Mouse (Mus musculus): ENCODE data around the gene Cdkn1a. TPM values are rescaled to one million over a fixed set of nuclear protein-coding genes. Genes with fewer than 3 reads are reported as not detected.
A peak's percentile ranks its signal among the peaks of the same experiment; 100 is the strongest.
"Not testable (repeated sequence)": the region's sequence is repeated elsewhere in the genome, so short reads cannot be mapped to it uniquely, and the experiment has no call there.

Gene Cdkn1a
- polyA plus RNA-seq, 1 experiment from 2014 or later = 34.8 TPM

GRCm38 (mm10) chr17:29062119-29063035 lies 28.4 kb upstream of the Cdkn1a start:
- Histone ChIP-seq H3K9me3 (no peaks in the 10 kb centered on the region), H3K27me3 (replicated peaks) (no peaks in the 10 kb centered on the region), H3K4me2 (replicated peaks) (peak overlapping the region; percentile 25; the same call in 1 of the 2 replicates), H3K9ac (no peak overlapping the region), H3K4me1 (peaks cover 18% of the 10 kb centered on the region), H3K4me3 (no peak overlapping the region), H3K27ac (no peak overlapping the region), H3K36me3 (no peaks in the 10 kb centered on the region)
- ATAC-seq (ENCODE audit: low FRiP score, low read depth) = no peak; the same call in 1 of the 2 replicates
- 60% methylated on average over 13 of the region's 13 CpGs for WGBS

- no peak for ATAC-seq (ENCODE audit: low FRiP score, low read depth)
- Histone ChIP-seq H3K4me1 (peaks cover 18% of the 10 kb centered on the region), H3K27me3 (replicated peaks) (no peaks in the 10 kb centered on the region), H3K9me3 (no peaks in the 10 kb centered on the region), H3K27ac (no peak overlapping the region), H3K4me2 (replicated peaks) (no peak overlapping the region), H3K36me3 (no peaks in the 10 kb centered on the region), H3K4me3 (no peak overlapping the region), H3K9ac (0 out of 2 replicates have a peak overlapping the region, but pooled peaks have one; percentile 3)
- WGBS = 62% methylated on average over 8 of the region's 8 CpGs
These were observed 27.4 kb upstream of the Cdkn1a start for GRCm38 (mm10) chr17:29063121-29063987.

GRCm38 (mm10) chr17:29063988-29064285 lies 26.8 kb upstream of the Cdkn1a start:
- H3K27ac ChIP-seq = no peak overlapping the region
- H3K4me1 ChIP-seq = peaks cover 16% of the 10 kb centered on the region
- no peak overlapping the region for H3K4me2 ChIP-seq (replicated peaks)
- 66% methylated on average over 2 of the region's 2 CpGs for WGBS
- no peak overlapping the region for H3K9ac ChIP-seq
- no peaks in the 10 kb centered on the region for H3K36me3 ChIP-seq
- ATAC-seq (ENCODE audit: low FRiP score, low read depth) = no peak
- H3K27me3 ChIP-seq (replicated peaks) = no peaks in the 10 kb centered on the region
- H3K4me3 ChIP-seq = no peak overlapping the region
- no peaks in the 10 kb centered on the region for H3K9me3 ChIP-seq

GRCm38 (mm10) chr17:29065245-29065940 lies 25.4 kb upstream of the Cdkn1a start:
- no peak overlapping the region for H3K4me2 ChIP-seq (replicated peaks)
- 81% methylated on average over 21 of the region's 21 CpGs for WGBS
- no peak overlapping the region for H3K27ac ChIP-seq
- no peak overlapping the region for H3K4me3 ChIP-seq
- peaks cover 19% of the 10 kb centered on the region for H3K4me1 ChIP-seq
- no peak for ATAC-seq (ENCODE audit: low FRiP score, low read depth)
- H3K36me3 ChIP-seq = no peaks in the 10 kb centered on the region
- H3K27me3 ChIP-seq (replicated peaks) = no peaks in the 10 kb centered on the region
- no peaks in the 10 kb centered on the region for H3K9me3 ChIP-seq
- H3K9ac ChIP-seq = no peak overlapping the region

- Histone ChIP-seq H3K27me3 (replicated peaks) (no peaks in the 10 kb centered on the region), H3K4me2 (replicated peaks) (no peak overlapping the region), H3K4me3 (no peak overlapping the region), H3K27ac (no peak overlapping the region), H3K4me1 (peaks cover 19% of the 10 kb centered on the region), H3K9ac (no peak overlapping the region), H3K36me3 (no peaks in the 10 kb centered on the region), H3K9me3 (no peaks in the 10 kb centered on the region)
- no peak for ATAC-seq (ENCODE audit: low FRiP score, low read depth)
- WGBS = 90% methylated on average over 3 of the region's 3 CpGs
These were observed 24.8 kb upstream of the Cdkn1a start for GRCm38 (mm10) chr17:29065971-29066370.

GRCm38 (mm10) chr17:29067416-29067815 lies 23.4 kb upstream of the Cdkn1a start:
- not testable (repeated sequence) for H3K27me3 ChIP-seq (replicated peaks); H3K4me3 ChIP-seq; ATAC-seq (ENCODE audit: low FRiP score, low read depth); H3K9ac ChIP-seq; H3K9me3 ChIP-seq; H3K4me2 ChIP-seq (replicated peaks); H3K27ac ChIP-seq; H3K36me3 ChIP-seq
- peaks cover 18% of the 10 kb centered on the region for H3K4me1 ChIP-seq
- 94% methylated on average over 3 of the region's 3 CpGs for WGBS

- H3K4me2 ChIP-seq (replicated peaks) = no peak overlapping the region
- 51% methylated on average over 5 of the region's 5 CpGs for WGBS
- no peak overlapping the region for H3K27ac ChIP-seq
- no peak overlapping the region for H3K9ac ChIP-seq
- H3K36me3 ChIP-seq = no peaks in the 10 kb centered on the region
- no peaks in the 10 kb centered on the region for H3K9me3 ChIP-seq
- H3K4me3 ChIP-seq = no peak overlapping the region
- H3K27me3 ChIP-seq (replicated peaks) = no peaks in the 10 kb centered on the region
- ATAC-seq (ENCODE audit: low FRiP score, low read depth) = no peak
- H3K4me1 ChIP-seq = peaks cover 18% of the 10 kb centered on the region
These were observed 22.9 kb upstream of the Cdkn1a start for GRCm38 (mm10) chr17:29067847-29068246.

- WGBS = 63% methylated on average over 10 of the region's 10 CpGs
- H3K4me2 ChIP-seq (replicated peaks) = no peak overlapping the region
- no peaks in the 10 kb centered on the region for H3K27me3 ChIP-seq (replicated peaks)
- no peak overlapping the region for H3K9ac ChIP-seq
- no peaks in the 10 kb centered on the region for H3K9me3 ChIP-seq
- H3K4me3 ChIP-seq = no peak overlapping the region
- no peak overlapping the region for H3K27ac ChIP-seq
- H3K36me3 ChIP-seq = no peaks in the 10 kb centered on the region
- no peak for ATAC-seq (ENCODE audit: low FRiP score, low read depth)
- H3K4me1 ChIP-seq = peaks cover 14% of the 10 kb centered on the region
These were observed 21.7 kb upstream of the Cdkn1a start for GRCm38 (mm10) chr17:29069063-29069462.

GRCm38 (mm10) chr17:29071820-29072219 lies 19.0 kb upstream of the Cdkn1a start:
- Histone ChIP-seq H3K4me1 (peaks cover 14% of the 10 kb centered on the region), H3K9ac (no peak overlapping the region), H3K4me3 (no peak overlapping the region), H3K36me3 (no peaks in the 10 kb centered on the region), H3K27me3 (replicated peaks) (no peaks in the 10 kb centered on the region), H3K9me3 (no peaks in the 10 kb centered on the region), H3K4me2 (replicated peaks) (no peak overlapping the region), H3K27ac (no peak overlapping the region)
- WGBS = 77% methylated on average over 5 of the region's 5 CpGs
- ATAC-seq (ENCODE audit: low FRiP score, low read depth) = no peak

GRCm38 (mm10) chr17:29072701-29073307 lies 18.0 kb upstream of the Cdkn1a start:
- no peaks in the 10 kb centered on the region for H3K36me3 ChIP-seq
- no peaks in the 10 kb centered on the region for H3K9me3 ChIP-seq
- H3K27me3 ChIP-seq (replicated peaks) = no peaks in the 10 kb centered on the region
- H3K27ac ChIP-seq = no peak overlapping the region
- no peak for ATAC-seq (ENCODE audit: low FRiP score, low read depth)
- 10% methylated on average over 11 of the region's 11 CpGs for WGBS
- H3K4me1 ChIP-seq = peaks cover 15% of the 10 kb centered on the region
- H3K4me3 ChIP-seq = no peak overlapping the region
- H3K4me2 ChIP-seq (replicated peaks) = no peak overlapping the region
- H3K9ac ChIP-seq = no peak overlapping the region

- peaks cover 20% of the 10 kb centered on the region for H3K4me1 ChIP-seq
- H3K27me3 ChIP-seq (replicated peaks) = no peaks in the 10 kb centered on the region
- ATAC-seq (ENCODE audit: low FRiP score, low read depth) = no peak
- H3K36me3 ChIP-seq = no peaks in the 10 kb centered on the region
- WGBS = 36% methylated on average over 5 of the region's 5 CpGs
- no peak overlapping the region for H3K9ac ChIP-seq
- no peaks in the 10 kb centered on the region for H3K9me3 ChIP-seq
- H3K27ac ChIP-seq = no peak overlapping the region
- no peak overlapping the region for H3K4me2 ChIP-seq (replicated peaks)
- H3K4me3 ChIP-seq = no peak overlapping the region
These were observed 17.5 kb upstream of the Cdkn1a start for GRCm38 (mm10) chr17:29073313-29073712.
